Mouse (Mus musculus) MEL (cell line): ENCODE measurements around the gene E030025P04Rik.

Experiments used
- CHD2 ChIP-seq: IDR thresholded peaks from 2 replicates; pipeline ENCODE4 v1.6.1; 2011; ENCODE audit warnings: low read length, improper control_type of control experiment
- CTCF ChIP-seq, 3 experiments: IDR thresholded peaks in 2 of 3; conservative IDR thresholded peaks in 1 of 3; 2 replicates each; pipeline ENCODE4 v1.5.1; 2011 to 2012; ENCODE audit warnings: low read length in 3 of 3, low read depth in 2 of 3, mild to moderate bottlenecking in 2 of 3, improper control_type of control experiment in 1 of 3, inconsistent platforms in 1 of 3, mixed read lengths in 1 of 3, moderate library complexity in 1 of 3; ENCODE audit not compliant: control insufficient read depth in 1 of 3, insufficient read depth in 1 of 3, poor library complexity in 1 of 3, severe bottlenecking in 1 of 3
- GATA1 ChIP-seq: IDR thresholded peaks from 2 replicates; pipeline ENCODE4 v1.6.1; 2011; ENCODE audit warnings: low read depth, low read length, improper control_type of control experiment
- HCFC1 ChIP-seq: IDR thresholded peaks from 2 replicates; pipeline ENCODE4 v1.6.1; 2012; ENCODE audit warnings: low read depth, mild to moderate bottlenecking, inconsistent platforms, low read length, improper control_type of control experiment, moderate library complexity
- MYC ChIP-seq: IDR thresholded peaks from 2 replicates; pipeline ENCODE4 v1.6.1; 2011; ENCODE audit warnings: low read depth, mild to moderate bottlenecking, low read length, improper control_type of control experiment, moderate library complexity
- POLR2A ChIP-seq, 2 experiments: IDR thresholded peaks; 2 replicates each; pipeline ENCODE4 v1.6.1; 2011 to 2012; ENCODE audit warnings: low read length in 2 of 2, mild to moderate bottlenecking in 2 of 2, control low read depth in 1 of 2, improper control_type of control experiment in 1 of 2, low read depth in 1 of 2, moderate library complexity in 1 of 2; ENCODE audit not compliant: control insufficient read depth in 1 of 2, insufficient read depth in 1 of 2, poor library complexity in 1 of 2
- POLR2AphosphoS2 ChIP-seq: IDR thresholded peaks from 2 replicates; pipeline ENCODE4 v1.6.1; 2011; ENCODE audit warnings: low read length, improper control_type of control experiment
- TCF12 ChIP-seq: IDR thresholded peaks from 2 replicates; pipeline ENCODE4 v1.6.1; 2014; ENCODE audit warnings: low read depth, mild to moderate bottlenecking, inconsistent platforms, low read length, improper control_type of control experiment, moderate library complexity
- UBTF ChIP-seq: IDR thresholded peaks from 2 replicates; pipeline ENCODE4 v1.6.1; 2012; ENCODE audit warnings: low read depth, mild to moderate bottlenecking, inconsistent platforms, low read length, improper control_type of control experiment, moderate library complexity, borderline replicate concordance; ENCODE audit not compliant: insufficient read depth
- USF1 ChIP-seq: IDR thresholded peaks from 2 replicates; pipeline ENCODE4 v1.6.1; 2014; ENCODE audit warnings: low read depth, mild to moderate bottlenecking, inconsistent platforms, low read length, improper control_type of control experiment, moderate library complexity
- ZMIZ1 ChIP-seq: IDR thresholded peaks from 2 replicates; pipeline ENCODE4 v1.6.1; 2012; ENCODE audit warnings: low read depth, mild to moderate bottlenecking, inconsistent platforms, low read length, improper control_type of control experiment, moderate library complexity

GRCm38 (mm10) chr11:109107518-109108205 lies 36.5 kb downstream of the E030025P04Rik start:
- no peak for TF ChIP-seq POLR2A (IDR thresholded peaks at IDR 0.05; ENCODE audit: control insufficient read depth in 1 of 2, insufficient read depth in 1 of 2, low read depth in 1 of 2, low read length in 2 of 2, poor library complexity in 1 of 2)
- TF ChIP-seq POLR2AphosphoS2, result no peak
- TF ChIP-seq CTCF (IDR thresholded peaks at IDR 0.05 in 2 of 3, conservative IDR thresholded peaks at IDR 0.05 in 1 of 3; ENCODE audit: control insufficient read depth in 1 of 3, insufficient read depth in 1 of 3, low read depth in 2 of 3, low read length in 3 of 3, poor library complexity in 1 of 3, severe bottlenecking in 1 of 3), result no peak
- no peak for TF ChIP-seq MYC
- no peak for TF ChIP-seq TCF12
- TF ChIP-seq GATA1, result no peak
- TF ChIP-seq ZMIZ1, result no peak
- no peak for TF ChIP-seq USF1
- TF ChIP-seq CHD2, result no peak
- no peak for TF ChIP-seq HCFC1
- no peak for TF ChIP-seq UBTF
